11 mouse cellular contexts compared by ENCODE assay signal in genomic region chr7:68651418-68651817, GRCm38 (mm10).
DNase-seq lines count a peak whose midpoint lies in the region; ATAC-seq and TF ChIP-seq lines count a peak whose summit lies in the region.
"Had no signal": no experiment of that assay in that cellular context is flagged by ENCODE, and none has a peak within 500 bp of the region (broad histone marks: within the 10 kb centered on the region; RNA-seq: fewer than 3 reads in every experiment).

No protein-coding gene starts in this region.

- no peak for ATAC-seq in intestine, embryonic 14.5 days (replicated peaks; ENCODE audit: low FRiP score, low TSS enrichment, low read depth)
- no peak for ATAC-seq in intestine, embryonic 15.5 days
- no peak for ATAC-seq in midbrain, postnatal 0 days (ENCODE audit: low FRiP score)
- no peak for ATAC-seq in midbrain, embryonic 16.5 days
- ATAC-seq in stomach, postnatal 0 days (ENCODE audit: low FRiP score, low TSS enrichment), result no peak

- TF ChIP-seq CTCF in midbrain, postnatal 0 days (IDR thresholded peaks at IDR 0.05), result peak; percentile 66
- TF ChIP-seq CTCF in stomach, postnatal 0 days (IDR thresholded peaks at IDR 0.05; ENCODE audit: low read depth), result peak; percentile 75

- no peak for TF ChIP-seq EP300 in stomach, postnatal 0 days (optimal IDR thresholded peaks at IDR 0.05)

- no peak overlapping the region for H3K9ac ChIP-seq in intestine, embryonic 14.5 days (ENCODE audit: low read length)
- no peak overlapping the region for H3K9ac ChIP-seq in intestine, embryonic 15.5 days
- H3K9ac ChIP-seq in midbrain, postnatal 0 days (replicated peaks; ENCODE audit: low read length, poor library complexity, severe bottlenecking), result no peak overlapping the region
- H3K9ac ChIP-seq in midbrain, embryonic 16.5 days (ENCODE audit: low read depth, low read length), result no peak overlapping the region
- no peak overlapping the region for H3K9ac ChIP-seq in stomach, postnatal 0 days (ENCODE audit: low read length)
- H3K9ac ChIP-seq: neural tube, embryonic 12.5 days had no signal

- H3K4me2 ChIP-seq in intestine, embryonic 14.5 days (ENCODE audit: low read length), result no peak overlapping the region
- no peak overlapping the region for H3K4me2 ChIP-seq in intestine, embryonic 15.5 days (replicated peaks)
- no peak overlapping the region for H3K4me2 ChIP-seq in midbrain, postnatal 0 days (ENCODE audit: low read depth, low read length, poor library complexity, severe bottlenecking)
- H3K4me2 ChIP-seq in midbrain, embryonic 16.5 days (ENCODE audit: low read length), result no peak overlapping the region
- H3K4me2 ChIP-seq in stomach, postnatal 0 days (replicated peaks; ENCODE audit: low read depth), result no peak overlapping the region
- H3K4me2 ChIP-seq: neural tube, embryonic 12.5 days had no signal

- H3K27me3 ChIP-seq in intestine, embryonic 14.5 days (replicated peaks; ENCODE audit: control insufficient read depth, insufficient read depth, low read length), result no peaks in the 10 kb centered on the region
- H3K27me3 ChIP-seq in intestine, embryonic 15.5 days (replicated peaks), result no peaks in the 10 kb centered on the region
- no peaks in the 10 kb centered on the region for H3K27me3 ChIP-seq in midbrain, postnatal 0 days (ENCODE audit: insufficient read depth, low read length)
- no peaks in the 10 kb centered on the region for H3K27me3 ChIP-seq in midbrain, embryonic 16.5 days (ENCODE audit: control insufficient read depth, insufficient read depth, low read depth, low read length)
- no peaks in the 10 kb centered on the region for H3K27me3 ChIP-seq in stomach, postnatal 0 days (ENCODE audit: control insufficient read depth, insufficient read depth, low read length)
- H3K27me3 ChIP-seq: neural tube, embryonic 12.5 days had no signal

- peaks cover 6% of the 10 kb centered on the region; the same call in 1 of the 2 replicates for H3K9me3 ChIP-seq in intestine, embryonic 14.5 days (ENCODE audit: control insufficient read depth, low read length)
- H3K9me3 ChIP-seq in intestine, embryonic 15.5 days, result no peaks in the 10 kb centered on the region
- H3K9me3 ChIP-seq in midbrain, postnatal 0 days (ENCODE audit: low read length), result no peaks in the 10 kb centered on the region
- peaks cover 4% of the 10 kb centered on the region; the same call in 1 of the 2 replicates for H3K9me3 ChIP-seq in midbrain, embryonic 16.5 days (replicated peaks; ENCODE audit: control insufficient read depth, low read length, poor library complexity, severe bottlenecking)
- H3K9me3 ChIP-seq in stomach, postnatal 0 days (ENCODE audit: control insufficient read depth, low read length), result no peaks in the 10 kb centered on the region

- 61% methylated on average over 4 of the region's 4 CpGs for WGBS in intestine, embryonic 14.5 days
- 66% methylated on average over 4 of the region's 4 CpGs for WGBS in intestine, embryonic 15.5 days
- 68% methylated on average over 4 of the region's 4 CpGs for WGBS in midbrain, postnatal 0 days
- WGBS in midbrain, embryonic 16.5 days, result 70% methylated on average over 4 of the region's 4 CpGs
- 73% methylated on average over 4 of the region's 4 CpGs for WGBS in stomach, postnatal 0 days

- peak; percentile 59 for DNase-seq in embryo, embryonic 10.5 days (ENCODE audit: low spot score)
- DNase-seq in embryo, embryonic 10 days (ENCODE audit: low spot score), result no peak
- peak; percentile 44 for DNase-seq in intestine, embryonic 14.5 days (ENCODE audit: low spot score)
- peak; percentile 35 for DNase-seq in midbrain, postnatal 0 days (ENCODE audit: low spot score)
- no peak for DNase-seq in stomach, postnatal 0 days (ENCODE audit: low spot score)
- DNase-seq in gastrocnemius, postnatal 10 days, result no peak
- DNase-seq: gastrocnemius, postnatal 14 days; thymus, adult 2 months had no signal

- H3K4me1 ChIP-seq in intestine, embryonic 14.5 days (replicated peaks; ENCODE audit: control insufficient read depth, insufficient read depth, low read length), result no peaks in the 10 kb centered on the region
- no peaks in the 10 kb centered on the region for H3K4me1 ChIP-seq in intestine, embryonic 15.5 days (replicated peaks)
- H3K4me1 ChIP-seq in midbrain, postnatal 0 days (ENCODE audit: insufficient read depth, low read length), result no peaks in the 10 kb centered on the region
- H3K4me1 ChIP-seq in midbrain, embryonic 16.5 days (ENCODE audit: control insufficient read depth, insufficient read depth, low read length), result no peaks in the 10 kb centered on the region
- no peaks in the 10 kb centered on the region for H3K4me1 ChIP-seq in stomach, postnatal 0 days (replicated peaks; ENCODE audit: control insufficient read depth, insufficient read depth)
- H3K4me1 ChIP-seq: neural tube, embryonic 12.5 days had no signal

- H3K4me3 ChIP-seq in intestine, embryonic 14.5 days (ENCODE audit: low read depth, low read length), result no peak overlapping the region
- no peak overlapping the region for H3K4me3 ChIP-seq in intestine, embryonic 15.5 days (replicated peaks)
- H3K4me3 ChIP-seq in midbrain, postnatal 0 days (ENCODE audit: low read depth, low read length), result no peak overlapping the region
- H3K4me3 ChIP-seq in midbrain, embryonic 16.5 days (ENCODE audit: low read depth, low read length), result no peak overlapping the region
- H3K4me3 ChIP-seq in stomach, postnatal 0 days (ENCODE audit: low read depth, low read length), result no peak overlapping the region
- H3K4me3 ChIP-seq: neural tube, embryonic 12.5 days had no signal

- H3K27ac ChIP-seq in intestine, embryonic 14.5 days (ENCODE audit: low read depth), result no peak overlapping the region
- H3K27ac ChIP-seq in intestine, embryonic 15.5 days, result no peak overlapping the region
- no peak overlapping the region for H3K27ac ChIP-seq in midbrain, postnatal 0 days (ENCODE audit: low read depth, low read length)
- no peak overlapping the region for H3K27ac ChIP-seq in midbrain, embryonic 16.5 days (ENCODE audit: low read length)
- no peak overlapping the region for H3K27ac ChIP-seq in stomach, postnatal 0 days (replicated peaks)
- H3K27ac ChIP-seq: neural tube, embryonic 12.5 days had no signal

- H3K36me3 ChIP-seq in intestine, embryonic 14.5 days (ENCODE audit: control insufficient read depth, insufficient read depth, low read length), result no peaks in the 10 kb centered on the region
- H3K36me3 ChIP-seq in intestine, embryonic 15.5 days, result no peaks in the 10 kb centered on the region
- H3K36me3 ChIP-seq in midbrain, postnatal 0 days (ENCODE audit: insufficient read depth, low read length), result no peaks in the 10 kb centered on the region
- H3K36me3 ChIP-seq in midbrain, embryonic 16.5 days (ENCODE audit: control insufficient read depth, insufficient read depth, low read length), result no peaks in the 10 kb centered on the region
- H3K36me3 ChIP-seq in stomach, postnatal 0 days (ENCODE audit: control insufficient read depth, insufficient read depth, low read length), result no peaks in the 10 kb centered on the region
- H3K36me3 ChIP-seq: neural tube, embryonic 12.5 days had no signal

Comparison
In these comparisons a context has a peak if more than half of its experiments do, and no peak if none do; other contexts are left out.
1. DNase-seq: peak in embryo, embryonic 10.5 days (single experiment), intestine, embryonic 14.5 days (single experiment) and midbrain, postnatal 0 days (single experiment); none in embryo, embryonic 10 days (single experiment), stomach, postnatal 0 days (single experiment) and gastrocnemius, postnatal 10 days (single experiment).